Mouse (Mus musculus) natural killer cell, adult 2 months (primary cell): ENCODE results near the gene Arhgap15.

Experiments
- DNase-seq, 2 experiments: peaks; one replicate each; pipeline ENCODE4 v3.0.0; 2022; ENCODE audit warnings: low spot score in 2 of 2

Gene Arhgap15

DNA sequence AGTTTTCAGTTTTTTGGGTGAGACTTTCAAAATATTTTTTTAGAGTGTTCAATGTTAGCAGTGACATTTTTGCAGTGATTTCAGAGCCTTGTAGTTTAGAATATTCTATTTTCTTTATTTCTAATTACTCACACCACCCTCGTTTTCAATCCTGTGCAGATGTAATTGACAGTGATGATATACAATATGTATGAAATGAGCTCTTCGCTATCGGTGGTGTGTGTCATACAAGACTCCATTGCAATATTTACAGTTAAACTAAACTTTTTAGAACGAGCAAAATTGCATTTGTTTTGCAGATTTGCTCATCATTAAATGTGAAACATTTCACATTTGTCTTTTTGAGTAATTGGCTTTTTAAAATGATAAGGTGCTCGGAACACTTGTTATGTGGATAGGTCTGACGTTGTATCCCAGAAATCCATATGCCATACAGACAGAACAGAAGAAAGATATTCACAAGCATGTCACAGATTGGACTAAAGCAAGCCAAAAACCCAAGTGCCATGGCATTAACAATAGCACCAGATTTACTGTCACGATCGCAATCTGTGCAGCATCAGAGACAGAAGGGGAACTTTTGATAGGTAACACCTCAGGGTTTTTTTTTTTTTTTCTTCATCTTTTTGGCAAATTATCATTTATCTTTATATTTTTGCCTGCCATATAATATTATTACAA lies 280.6 kb downstream of the Arhgap15 start:
- DNase-seq: no peak

DNA sequence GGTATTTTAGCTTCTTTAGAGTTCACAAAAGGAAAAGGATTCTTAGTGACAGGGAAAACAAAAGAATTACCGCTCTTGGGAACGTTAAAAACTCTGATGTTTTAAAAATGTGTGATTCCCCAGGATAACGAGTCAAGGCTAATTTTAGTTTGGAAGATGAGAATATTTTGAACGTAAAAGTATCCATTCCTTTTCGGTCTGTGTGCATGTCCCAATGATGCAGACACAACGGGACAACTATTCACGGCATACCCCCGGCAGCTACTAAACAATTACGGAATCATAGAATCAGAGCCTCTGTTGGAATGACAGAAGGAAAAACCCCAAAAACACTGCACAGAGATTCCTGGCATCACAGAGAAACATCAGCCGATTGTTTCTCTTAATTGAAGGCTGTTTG lies 281.2 kb downstream of the Arhgap15 start:
- no peak for DNase-seq

- DNase-seq: no peak
Measured at GRCm38 (mm10) chr2:44039522-44040203, 291.0 kb downstream of the Arhgap15 start.

- DNase-seq: no peak
Measured at GRCm38 (mm10) chr2:44044088-44044487, 295.5 kb downstream of the Arhgap15 start.

- DNase-seq: no peak
Measured at GRCm38 (mm10) chr2:44044634-44045033, 296.0 kb downstream of the Arhgap15 start.

GRCm38 (mm10) chr2:44045231-44045630 lies 296.6 kb downstream of the Arhgap15 start:
- no peak for DNase-seq

- no peak for DNase-seq
Measured at GRCm38 (mm10) chr2:44060306-44060705, 311.7 kb downstream of the Arhgap15 start.

GRCm38 (mm10) chr2:44060716-44061115 lies 312.1 kb downstream of the Arhgap15 start:
- no peak for DNase-seq

GRCm38 (mm10) chr2:44065067-44065466 lies 316.4 kb downstream of the Arhgap15 start:
- no peak for DNase-seq

- DNase-seq: no peak
Measured at GRCm38 (mm10) chr2:44068151-44068840, 319.7 kb downstream of the Arhgap15 start.

DNA sequence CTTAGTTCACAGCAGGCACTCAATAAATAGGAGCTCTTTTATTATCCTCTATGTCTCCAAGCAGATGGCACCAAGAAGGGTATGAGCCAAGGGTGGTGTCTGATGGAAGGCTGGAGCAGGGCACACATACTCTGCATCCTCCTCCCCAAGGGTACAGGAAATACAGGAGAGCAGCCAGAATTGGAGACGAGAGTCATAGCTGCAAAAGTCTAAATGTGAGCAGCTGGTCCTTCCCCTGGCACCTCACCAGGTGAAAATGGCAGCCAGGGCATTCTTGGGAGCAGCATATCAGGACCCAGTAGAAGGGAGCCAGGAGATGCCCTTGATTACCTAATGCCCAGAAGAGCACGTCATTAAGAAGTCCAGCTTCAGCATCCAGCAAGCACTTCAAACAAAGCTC lies 320.3 kb downstream of the Arhgap15 start:
- DNase-seq: no peak

- DNase-seq: no peak
Measured at GRCm38 (mm10) chr2:44076570-44076969, 327.9 kb downstream of the Arhgap15 start.

- DNase-seq: no peak
Measured at GRCm38 (mm10) chr2:44080530-44080929, 331.9 kb downstream of the Arhgap15 start.

DNA sequence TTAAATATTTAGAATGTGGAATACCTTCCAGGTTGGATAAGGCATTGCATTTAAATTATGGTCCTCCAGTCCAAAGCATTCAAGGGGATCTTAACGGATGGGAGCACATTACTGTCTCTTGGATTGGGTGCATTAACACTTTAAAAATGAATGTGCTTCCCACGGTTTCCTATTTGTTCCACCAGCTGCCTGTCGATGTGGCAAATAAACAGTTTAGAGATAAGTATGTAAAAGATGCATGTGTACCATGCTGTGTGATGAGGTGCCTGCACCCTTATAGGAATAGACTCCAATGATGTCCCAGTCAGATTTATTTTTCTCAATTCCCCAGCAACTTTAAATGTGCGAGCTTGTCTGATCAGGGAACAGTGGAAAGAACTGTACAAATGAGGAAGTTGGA lies 332.6 kb downstream of the Arhgap15 start:
- no peak for DNase-seq

DNA sequence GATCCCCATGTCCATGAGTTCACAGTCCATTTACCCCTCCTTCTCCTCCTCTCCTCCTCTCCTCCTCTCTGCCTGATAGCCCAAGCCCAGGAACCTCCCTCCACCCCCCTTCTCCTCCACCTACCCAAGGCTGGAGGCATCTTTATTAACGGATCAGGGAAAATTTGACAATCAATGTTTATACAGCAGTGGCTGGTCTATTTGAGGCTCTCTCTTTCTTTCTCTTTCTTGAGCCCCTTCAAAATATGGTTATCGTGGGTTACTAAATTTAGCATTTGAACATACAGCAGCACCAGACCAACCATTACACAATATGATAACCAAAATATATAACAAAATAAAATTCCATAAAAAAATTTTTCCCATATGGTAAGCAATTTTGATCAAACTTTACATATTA lies 335.8 kb downstream of the Arhgap15 start:
- no peak for DNase-seq

DNA sequence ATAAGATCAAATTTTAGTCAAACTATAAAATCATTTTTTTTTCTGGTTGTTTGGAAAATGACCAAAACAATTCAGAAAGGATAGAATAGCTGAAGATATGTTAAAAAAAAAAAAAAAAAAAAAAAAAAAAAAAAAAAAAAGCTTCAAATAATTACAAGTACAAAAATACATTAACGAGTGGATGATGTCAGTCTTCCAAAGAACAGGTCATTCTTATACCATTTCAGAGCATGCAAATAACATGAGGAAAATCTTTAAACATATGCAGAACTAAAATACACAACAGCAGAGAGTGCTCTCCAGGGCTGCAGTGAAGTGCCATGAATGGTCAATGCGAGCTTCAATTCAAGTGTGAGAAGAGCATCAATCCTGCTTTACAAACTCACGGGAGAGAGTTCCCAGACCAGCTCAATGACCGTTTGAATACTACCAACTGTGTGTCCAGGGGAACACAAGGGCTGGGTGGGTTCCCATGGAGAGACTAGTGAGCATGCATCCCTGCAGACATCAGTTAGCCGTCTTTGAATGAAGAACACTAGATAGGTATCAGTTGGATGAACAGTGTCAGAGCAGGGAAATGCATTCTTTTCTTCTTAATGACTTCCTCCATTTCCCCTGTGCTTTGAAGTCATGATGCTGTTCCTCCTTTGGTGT lies 337.9 kb downstream of the Arhgap15 start:
- no peak for DNase-seq

DNA sequence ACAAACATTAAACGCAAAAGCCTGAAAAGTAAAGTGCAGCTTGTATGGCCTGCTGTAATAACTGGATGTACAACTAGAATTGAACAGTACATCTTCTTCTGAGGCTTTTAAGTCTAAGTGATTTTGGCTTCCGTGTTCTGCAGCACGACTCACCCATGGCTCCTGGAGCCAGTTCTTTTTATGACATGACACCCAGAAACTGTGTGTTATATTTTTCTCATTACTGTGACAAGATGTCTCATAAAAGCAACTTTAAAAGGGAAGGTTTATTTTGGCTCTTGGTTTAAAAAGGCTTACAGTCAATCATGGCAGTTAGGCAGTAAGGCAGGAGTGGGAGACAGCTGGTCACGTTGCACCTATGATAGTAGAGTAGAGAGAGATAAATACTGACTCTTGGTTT lies 349.9 kb downstream of the Arhgap15 start:
- DNase-seq: no peak

- DNase-seq: no peak
Measured at GRCm38 (mm10) chr2:44102351-44102750, 353.7 kb downstream of the Arhgap15 start.

DNA sequence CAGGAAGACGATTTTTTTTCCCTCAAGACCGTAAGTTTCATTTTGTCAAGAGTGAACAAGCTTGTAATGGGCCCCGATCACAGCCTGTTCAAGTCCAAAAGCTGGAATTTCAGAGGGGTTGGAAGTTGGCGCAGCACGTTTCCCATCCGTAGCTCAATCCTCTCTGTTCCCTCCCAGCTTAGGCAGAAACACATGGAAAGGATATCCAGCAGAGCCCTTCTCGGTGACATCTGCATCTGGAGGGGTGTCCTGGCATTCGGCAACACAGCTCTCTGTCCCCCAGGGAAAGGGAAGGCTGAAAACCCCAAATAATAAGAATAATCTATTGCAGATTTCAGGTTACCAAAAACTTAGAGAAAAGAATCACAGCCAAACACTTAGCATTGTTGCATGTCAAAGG lies 354.7 kb downstream of the Arhgap15 start:
- DNase-seq: no peak

GRCm38 (mm10) chr2:44103742-44104141 lies 355.1 kb downstream of the Arhgap15 start:
- DNase-seq: no peak

GRCm38 (mm10) chr2:44104282-44105197 lies 355.9 kb downstream of the Arhgap15 start:
- DNase-seq: no peak
